Mouse (Mus musculus) E14TG2a.4 (cell line): ENCODE measurements around the gene Uggt1.

Source experiments
- H3K27me3 ChIP-seq: 2 replicates; pipeline ENCODE4 v1.6.1; 2014; ENCODE audit warnings: low read length, control low read depth; ENCODE audit not compliant: insufficient read depth
- H3K36me3 ChIP-seq: 2 replicates; pipeline ENCODE4 v1.6.1; 2014; ENCODE audit warnings: low read length, control low read depth; ENCODE audit not compliant: insufficient read depth
- H3K4me1 ChIP-seq: replicated peaks from 2 replicates; pipeline ENCODE4 v1.6.1; 2014; ENCODE audit warnings: low read depth, low read length, control low read depth
- H3K4me3 ChIP-seq: replicated peaks from 2 replicates; pipeline ENCODE4 v1.5.1; 2014; ENCODE audit warnings: mild to moderate bottlenecking, low read length
- H3K9me3 ChIP-seq: 2 replicates; pipeline ENCODE4 v1.6.1; 2014; ENCODE audit warnings: low read length, control low read depth
- CTCF ChIP-seq: conservative IDR thresholded peaks from 2 replicates; pipeline ENCODE4 v1.5.1; 2014; ENCODE audit warnings: low read length
- NANOG ChIP-seq: IDR thresholded peaks from 2 replicates; pipeline ENCODE4 v1.6.1; 2014; ENCODE audit warnings: borderline replicate concordance, low read length, mixed read lengths
- POU5F1 ChIP-seq: IDR thresholded peaks from 2 replicates; pipeline ENCODE4 v1.6.1; 2014; ENCODE audit warnings: low read length, borderline replicate concordance

Uggt1 gene

GRCm38 (mm10) chr1:36251426-36251825, 6.9 kb upstream of the Uggt1 start:
- H3K4me1 ChIP-seq = peaks cover 55% of the 10 kb centered on the region
- TF ChIP-seq NANOG = peak; percentile 78
- no peak for TF ChIP-seq CTCF
- TF ChIP-seq POU5F1 = peak; percentile 38; the same call in 1 of the 2 replicates
- peaks cover 57% of the 10 kb centered on the region for H3K27me3 ChIP-seq
- H3K4me3 ChIP-seq = no peak overlapping the region
- no peaks in the 10 kb centered on the region for H3K36me3 ChIP-seq
- H3K9me3 ChIP-seq = peaks cover 2% of the 10 kb centered on the region; the same call in 1 of the 2 replicates

GRCm38 (mm10) chr1:36246688-36247087, 2.2 kb upstream of the Uggt1 start:
- TF ChIP-seq CTCF (no peak), POU5F1 (0 out of 2 replicates have a peak, but pooled peaks have one; percentile 40), NANOG (no peak)
- no peak overlapping the region for H3K4me3 ChIP-seq
- no peaks in the 10 kb centered on the region for H3K9me3 ChIP-seq
- peaks cover 62% of the 10 kb centered on the region for H3K4me1 ChIP-seq
- H3K27me3 ChIP-seq = peaks cover 27% of the 10 kb centered on the region
- H3K36me3 ChIP-seq = peaks cover 1% of the 10 kb centered on the region; the same call in 1 of the 2 replicates

GRCm38 (mm10) chr1:36244828-36245215, 302 bp upstream of the Uggt1 start:
- no peak overlapping the region for H3K4me3 ChIP-seq
- TF ChIP-seq POU5F1 (no peak), NANOG (no peak), CTCF (no peak)
- H3K9me3 ChIP-seq = no peaks in the 10 kb centered on the region
- peaks cover 6% of the 10 kb centered on the region; the same call in 1 of the 2 replicates for H3K36me3 ChIP-seq
- H3K4me1 ChIP-seq = peaks cover 65% of the 10 kb centered on the region
- H3K27me3 ChIP-seq = peaks cover 14% of the 10 kb centered on the region

- Histone ChIP-seq H3K4me1 (peaks cover 76% of the 10 kb centered on the region), H3K36me3 (peaks cover 12% of the 10 kb centered on the region; the same call in 1 of the 2 replicates), H3K9me3 (no peaks in the 10 kb centered on the region), H3K27me3 (peaks cover 2% of the 10 kb centered on the region; the same call in 1 of the 2 replicates), H3K4me3 (peak overlapping the region; percentile 98)
- TF ChIP-seq NANOG = no peak
- TF ChIP-seq CTCF = no peak
- TF ChIP-seq POU5F1 = no peak
Observed at GRCm38 (mm10) chr1:36243447-36244057, 968 bp downstream of the Uggt1 start.

GRCm38 (mm10) chr1:36241903-36242429, 2.6 kb downstream of the Uggt1 start:
- peaks cover 20% of the 10 kb centered on the region for H3K36me3 ChIP-seq
- H3K27me3 ChIP-seq = no peaks in the 10 kb centered on the region
- peak overlapping the region; percentile 24 for H3K4me3 ChIP-seq
- TF ChIP-seq CTCF (no peak), POU5F1 (no peak), NANOG (no peak)
- peaks cover 75% of the 10 kb centered on the region for H3K4me1 ChIP-seq
- no peaks in the 10 kb centered on the region for H3K9me3 ChIP-seq

DNA sequence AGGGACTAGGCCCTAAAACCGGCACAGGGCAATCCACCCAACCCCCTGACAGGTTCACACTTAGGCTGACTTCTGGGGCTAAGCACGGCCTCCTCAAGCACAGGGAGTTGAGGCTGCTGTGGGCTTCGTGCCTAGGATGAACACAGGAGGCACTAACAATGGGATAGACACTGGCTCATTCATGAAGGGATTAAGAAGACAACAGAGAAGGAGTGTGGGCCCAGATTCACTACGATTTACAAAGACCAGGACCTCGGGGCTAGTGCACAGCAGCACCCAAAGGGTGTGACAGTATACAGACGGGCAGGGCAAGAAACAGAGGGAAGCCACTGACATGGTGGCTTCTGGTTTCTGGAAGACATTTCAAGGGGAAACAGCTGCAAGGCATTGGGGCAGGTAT, 4.3 kb downstream of the Uggt1 start:
- Histone ChIP-seq H3K36me3 (peaks cover 33% of the 10 kb centered on the region), H3K27me3 (no peaks in the 10 kb centered on the region), H3K9me3 (no peaks in the 10 kb centered on the region), H3K4me1 (peaks cover 76% of the 10 kb centered on the region), H3K4me3 (peak overlapping the region; percentile 23; the same call in 1 of the 2 replicates)
- TF ChIP-seq POU5F1 (no peak), NANOG (peak; percentile 24; the same call in 1 of the 2 replicates)

DNA sequence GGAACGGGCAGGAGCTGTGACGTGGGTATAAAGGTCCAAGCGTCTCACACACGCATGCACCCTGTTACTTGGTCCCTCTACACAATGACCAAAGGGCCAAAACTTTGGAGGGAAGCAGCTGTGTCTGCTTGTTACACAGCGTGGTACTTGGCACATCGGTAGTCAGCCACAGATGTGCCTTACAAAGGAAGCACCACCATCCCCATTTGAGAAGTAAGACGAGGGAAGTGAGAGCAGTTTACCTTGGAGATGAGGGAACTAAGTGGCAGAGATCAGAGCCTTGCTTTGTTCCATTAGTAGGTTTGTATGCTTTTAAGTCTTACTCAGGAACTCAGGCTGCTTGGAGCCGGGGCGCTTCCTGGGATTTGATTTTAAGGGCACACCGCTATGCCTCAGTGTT, 5.1 kb downstream of the Uggt1 start:
- Histone ChIP-seq H3K9me3 (no peaks in the 10 kb centered on the region), H3K36me3 (peaks cover 41% of the 10 kb centered on the region), H3K4me1 (peaks cover 76% of the 10 kb centered on the region), H3K27me3 (no peaks in the 10 kb centered on the region), H3K4me3 (peak overlapping the region; percentile 23; the same call in 1 of the 2 replicates)
- TF ChIP-seq NANOG = no peak
- TF ChIP-seq POU5F1 = no peak
- no peak for TF ChIP-seq CTCF

- H3K4me1 ChIP-seq = peaks cover 48% of the 10 kb centered on the region
- no peak overlapping the region for H3K4me3 ChIP-seq
- no peak for TF ChIP-seq NANOG
- no peak for TF ChIP-seq CTCF
- TF ChIP-seq POU5F1 = no peak
- H3K9me3 ChIP-seq = no peaks in the 10 kb centered on the region
- peaks cover 67% of the 10 kb centered on the region for H3K36me3 ChIP-seq
- H3K27me3 ChIP-seq = no peaks in the 10 kb centered on the region
Observed at GRCm38 (mm10) chr1:36235855-36236254, 8.7 kb downstream of the Uggt1 start.

DNA sequence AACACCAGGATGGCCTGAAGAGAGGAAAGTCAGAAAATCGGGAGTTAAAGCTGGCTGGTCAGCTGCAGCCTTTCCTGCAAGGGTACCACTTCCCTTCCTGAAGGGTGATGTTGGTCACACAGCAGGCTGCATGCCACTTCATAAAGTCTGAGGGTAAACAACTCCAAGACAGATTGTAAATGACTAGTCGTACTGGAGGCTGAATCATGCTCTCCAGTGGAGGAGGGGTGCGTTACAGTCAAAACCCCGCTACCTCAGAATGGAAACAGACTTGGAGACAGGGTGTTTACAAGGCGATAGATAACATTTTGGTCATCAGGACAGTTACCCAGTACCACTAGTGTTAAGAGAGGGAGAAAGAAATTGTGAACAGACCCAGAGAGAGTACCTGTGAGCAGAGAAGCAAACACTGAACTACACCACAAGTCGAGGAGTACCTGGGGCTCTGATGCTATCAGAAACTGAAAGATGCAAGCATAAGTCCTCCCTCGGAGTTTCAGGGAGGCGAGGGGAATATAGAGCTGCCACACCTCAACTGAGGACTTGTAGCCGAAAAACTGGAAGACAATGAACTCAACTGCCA, 9.4 kb downstream of the Uggt1 start:
- Histone ChIP-seq H3K36me3 (peaks cover 72% of the 10 kb centered on the region), H3K27me3 (no peaks in the 10 kb centered on the region), H3K9me3 (no peaks in the 10 kb centered on the region)

More for the DNA sequence above, 9.4 kb downstream of the Uggt1 start:
- no peak overlapping the region for H3K4me3 ChIP-seq
- peaks cover 41% of the 10 kb centered on the region for H3K4me1 ChIP-seq
- TF ChIP-seq CTCF = no peak
